Mouse (Mus musculus) G1E (cell line): ENCODE data around the gene Fosb.

Source experiments
- CTCF ChIP-seq: IDR thresholded peaks from 2 replicates; pipeline ENCODE4 v1.5.1; 2012; ENCODE audit warnings: low read depth, low read length, inconsistent platforms, mixed read lengths
- GATA1 ChIP-seq: IDR thresholded peaks from 2 replicates; pipeline ENCODE4 v1.6.1; 2012; ENCODE audit warnings: borderline replicate concordance, low read length, inconsistent platforms, mixed read lengths

- TF ChIP-seq CTCF (no peak), GATA1 (no peak)
Observed at GRCm38 (mm10) chr7:19253437-19253836, 56.4 kb downstream of the Fosb start.
